Mouse (Mus musculus) limb, embryonic 10.5 days (tissue): ENCODE results near the gene Eftud2. TPM values are rescaled to one million over a fixed set of nuclear protein-coding genes. Genes with fewer than 3 reads are reported as not detected.

Source experiments
- DNase-seq: peaks from one replicate; pipeline ENCODE4 v3.0.0-alpha.2; 2017; ENCODE audit warnings: low spot score
- H3K27ac ChIP-seq: fragments of 300-500 bp; sonication (generic); 2 replicates; pipeline ENCODE4 v1.5.1; 2016; ENCODE audit warnings: mild to moderate bottlenecking
- H3K27me3 ChIP-seq: fragments of 300-500 bp; sonication (generic); 2 replicates; pipeline ENCODE4 v1.6.1; 2016; ENCODE audit warnings: low read depth, mild to moderate bottlenecking; ENCODE audit not compliant: poor library complexity, severe bottlenecking
- H3K36me3 ChIP-seq: fragments of 300-500 bp; sonication (generic); 2 replicates; pipeline ENCODE4 v1.6.1; 2016; ENCODE audit warnings: mild to moderate bottlenecking, moderate library complexity
- H3K4me1 ChIP-seq: fragments of 300-500 bp; sonication (generic); 2 replicates; pipeline ENCODE4 v1.6.1; 2016
- H3K4me3 ChIP-seq: fragments of 300-500 bp; sonication (generic); 2 replicates; pipeline ENCODE4 v1.5.1; 2016; ENCODE audit warnings: mild to moderate bottlenecking, moderate library complexity
- H3K9me3 ChIP-seq: fragments of 300-500 bp; sonication (generic); replicated peaks from 2 replicates; pipeline ENCODE4 v1.6.1; 2016; ENCODE audit warnings: mild to moderate bottlenecking
- WGBS: fragments of 180-500 bp; shearing (Covaris S2); methylation state at CpG from one replicate; pipeline ENCODE4 v1.1.7; 2016; 5-methylcytosine and 5-hydroxymethylcytosine counted together
- polyA plus RNA-seq: library from polyadenylated mRNA; unstranded; fragments of >200 nt; fragmentation: Nextera tagmentation; extraction: Ambion mirVana; gene quantifications from 2 replicates; pipeline ENCODE4 v1.2.1, GENCODE M21; 2016

The Eftud2 gene
- polyA plus RNA-seq: 360 and 374 TPM in 2 replicates

GRCm38 (mm10) chr11:102880585-102881313, at the start of gene Eftud2, which contains the start of gene Ccdc103:
Eftud2 (minus strand) TSS chr11:102880985.
Ccdc103 (plus strand) TSS chr11:102881204.
- H3K9me3 ChIP-seq: no peaks in the 10 kb centered on the region
- under 1% methylated on average over 62 of the region's 62 CpGs for WGBS
- DNase-seq: peak; percentile 95
- peaks cover 22% of the 10 kb centered on the region for H3K36me3 ChIP-seq
- peak within 1 kb of the TSS; percentile 70 for H3K4me3 ChIP-seq
- peak within 1 kb of the TSS; percentile 98 for H3K27ac ChIP-seq
- peaks cover 34% of the 10 kb centered on the region for H3K27me3 ChIP-seq
- H3K4me1 ChIP-seq: peaks cover 19% of the 10 kb centered on the region

- no peaks in the 10 kb centered on the region for H3K27me3 ChIP-seq
- peaks cover 35% of the 10 kb centered on the region for H3K4me1 ChIP-seq
- 1% methylated on average over 10 of the region's 10 CpGs for WGBS
- H3K9me3 ChIP-seq: no peaks in the 10 kb centered on the region
- peak overlapping the region; percentile 83 for H3K4me3 ChIP-seq
- peak overlapping the region; percentile 93 for H3K27ac ChIP-seq
- H3K36me3 ChIP-seq: peaks cover 27% of the 10 kb centered on the region
- DNase-seq: no peak
Observed at GRCm38 (mm10) chr11:102925351-102925717, 44.5 kb upstream of the Eftud2 start.

GRCm38 (mm10) chr11:102924557-102925350, 44.0 kb upstream of the Eftud2 start, which contains the start of gene Kif18b:
Kif18b (minus strand) TSS chr11:102925124.
- under 1% methylated on average over 62 of the region's 62 CpGs for WGBS
- peak within 1 kb of the TSS; percentile 93 for H3K27ac ChIP-seq

GRCm38 (mm10) chr11:102921491-102921890, 40.7 kb upstream of the Eftud2 start:
- Histone ChIP-seq H3K27me3 (no peaks in the 10 kb centered on the region), H3K4me1 (peaks cover 35% of the 10 kb centered on the region), H3K4me3 (no peak overlapping the region), H3K9me3 (no peaks in the 10 kb centered on the region), H3K27ac (no peak overlapping the region), H3K36me3 (peaks cover 52% of the 10 kb centered on the region)
- DNase-seq: no peak
- WGBS: 73% methylated on average over 6 of the region's 6 CpGs

More at GRCm38 (mm10) chr11:102924557-102925350, 44.0 kb upstream of the Eftud2 start, which contains the start of gene Kif18b:
- peaks cover 33% of the 10 kb centered on the region for H3K36me3 ChIP-seq
- peak; percentile 98 for DNase-seq
- no peaks in the 10 kb centered on the region for H3K9me3 ChIP-seq
- no peaks in the 10 kb centered on the region for H3K27me3 ChIP-seq
- peaks cover 35% of the 10 kb centered on the region for H3K4me1 ChIP-seq
- H3K4me3 ChIP-seq: peak within 1 kb of the TSS; percentile 83

- 92% methylated on average over 4 of the region's 4 CpGs for WGBS
- no peaks in the 10 kb centered on the region for H3K27me3 ChIP-seq
- peaks cover 18% of the 10 kb centered on the region for H3K4me1 ChIP-seq
- no peak overlapping the region for H3K4me3 ChIP-seq
- no peak overlapping the region for H3K27ac ChIP-seq
- peaks cover 86% of the 10 kb centered on the region for H3K36me3 ChIP-seq
- H3K9me3 ChIP-seq: no peaks in the 10 kb centered on the region
- no peak for DNase-seq
Observed at GRCm38 (mm10) chr11:102918077-102918476, 37.3 kb upstream of the Eftud2 start.

GRCm38 (mm10) chr11:102915380-102915779, 34.6 kb upstream of the Eftud2 start:
- Histone ChIP-seq H3K4me1 (no peaks in the 10 kb centered on the region), H3K4me3 (no peak overlapping the region), H3K9me3 (no peaks in the 10 kb centered on the region), H3K27me3 (no peaks in the 10 kb centered on the region), H3K27ac (no peak overlapping the region), H3K36me3 (peaks cover 86% of the 10 kb centered on the region)
- no peak for DNase-seq
- 90% methylated on average over 9 of the region's 9 CpGs for WGBS

- no peak for DNase-seq
- WGBS: 83% methylated on average over 7 of the region's 7 CpGs
- Histone ChIP-seq H3K27ac (no peak overlapping the region), H3K36me3 (peaks cover 99% of the 10 kb centered on the region), H3K9me3 (no peaks in the 10 kb centered on the region), H3K4me1 (no peaks in the 10 kb centered on the region), H3K27me3 (no peaks in the 10 kb centered on the region), H3K4me3 (no peak overlapping the region)
Observed at GRCm38 (mm10) chr11:102911376-102911775, 30.6 kb upstream of the Eftud2 start.

GRCm38 (mm10) chr11:102903654-102904053, 22.9 kb upstream of the Eftud2 start:
- DNase-seq: no peak
- WGBS: 84% methylated on average over 7 of the region's 7 CpGs
- Histone ChIP-seq H3K4me1 (peaks cover 5% of the 10 kb centered on the region), H3K36me3 (peaks cover 44% of the 10 kb centered on the region), H3K4me3 (no peak overlapping the region), H3K27ac (no peak overlapping the region), H3K9me3 (no peaks in the 10 kb centered on the region), H3K27me3 (peaks cover 7% of the 10 kb centered on the region)

GRCm38 (mm10) chr11:102902107-102902506, 21.3 kb upstream of the Eftud2 start:
- Histone ChIP-seq H3K9me3 (no peaks in the 10 kb centered on the region), H3K27me3 (peaks cover 23% of the 10 kb centered on the region)

GRCm38 (mm10) chr11:102901199-102901598, 20.4 kb upstream of the Eftud2 start:
- H3K27me3 ChIP-seq: peaks cover 32% of the 10 kb centered on the region
- H3K4me3 ChIP-seq: no peak overlapping the region
- peaks cover 19% of the 10 kb centered on the region for H3K4me1 ChIP-seq
- DNase-seq: no peak
- 70% methylated on average over 4 of the region's 4 CpGs for WGBS
- H3K36me3 ChIP-seq: peaks cover 20% of the 10 kb centered on the region
- no peak overlapping the region for H3K27ac ChIP-seq
- H3K9me3 ChIP-seq: no peaks in the 10 kb centered on the region

More at GRCm38 (mm10) chr11:102902107-102902506, 21.3 kb upstream of the Eftud2 start:
- H3K4me3 ChIP-seq: no peak overlapping the region
- H3K27ac ChIP-seq: 0 out of 2 replicates have a peak overlapping the region, but pooled peaks have one; percentile 15
- DNase-seq: no peak
- peaks cover 29% of the 10 kb centered on the region for H3K36me3 ChIP-seq
- peaks cover 16% of the 10 kb centered on the region for H3K4me1 ChIP-seq
- 83% methylated on average over 5 of the region's 5 CpGs for WGBS

- H3K4me3 ChIP-seq: no peak within 1 kb of the TSS
- peaks cover 36% of the 10 kb centered on the region for H3K27me3 ChIP-seq
- H3K4me1 ChIP-seq: peaks cover 19% of the 10 kb centered on the region
- peak; percentile 90 for DNase-seq
- WGBS: 13% methylated on average over 7 of the region's 7 CpGs
- H3K27ac ChIP-seq: no peak within 1 kb of the TSS
- H3K9me3 ChIP-seq: no peaks in the 10 kb centered on the region
- H3K36me3 ChIP-seq: peaks cover 15% of the 10 kb centered on the region
Observed at GRCm38 (mm10) chr11:102900763-102901162, 20.0 kb upstream of the Eftud2 start, which contains the start of gene Gfap. Gfap (minus strand) TSS chr11:102900912.

- DNase-seq: no peak
- Histone ChIP-seq H3K4me1 (peaks cover 22% of the 10 kb centered on the region), H3K9me3 (no peaks in the 10 kb centered on the region), H3K27me3 (peaks cover 60% of the 10 kb centered on the region), H3K36me3 (no peaks in the 10 kb centered on the region), H3K27ac (no peak overlapping the region), H3K4me3 (no peak overlapping the region)
- WGBS: 86% methylated on average over 9 of the region's 9 CpGs
Observed at GRCm38 (mm10) chr11:102898408-102898807, 17.6 kb upstream of the Eftud2 start.

- Histone ChIP-seq H3K27me3 (peaks cover 77% of the 10 kb centered on the region), H3K9me3 (no peaks in the 10 kb centered on the region), H3K27ac (peak overlapping the region; percentile 47; the same call in 1 of the 2 replicates), H3K36me3 (no peaks in the 10 kb centered on the region), H3K4me1 (peaks cover 24% of the 10 kb centered on the region), H3K4me3 (no peak overlapping the region)
- DNase-seq: no peak
- WGBS: 77% methylated on average over 20 of the region's 20 CpGs
Observed at GRCm38 (mm10) chr11:102896641-102897040, 15.9 kb upstream of the Eftud2 start.
